In genomic region chr2:144329937-144330336, GRCm38 (mm10) we compare ENCODE assay signal across 11 mouse cellular contexts. TPM values are rescaled to one million over a fixed set of nuclear protein-coding genes. Genes with fewer than 3 reads are reported as not detected.
A peak's percentile ranks its signal among the peaks of the same experiment; 100 is the strongest.
DNase-seq lines count a peak whose midpoint lies in the region; ATAC-seq and TF ChIP-seq lines count a peak whose summit lies in the region.
"Had no signal": no experiment of that assay in that cellular context is flagged by ENCODE, and none has a peak within 500 bp of the region (broad histone marks: within the 10 kb centered on the region; RNA-seq: fewer than 3 reads in every experiment).

No protein-coding gene starts in this region.

- no peak for TF ChIP-seq CTCF in testis, adult 2 months (IDR thresholded peaks at IDR 0.05; ENCODE audit: control insufficient read depth, insufficient read depth, insufficient replicate concordance, low read depth, low read length)

- peaks cover 69% of the 10 kb centered on the region for H3K27me3 ChIP-seq in heart, embryonic 11.5 days (ENCODE audit: control insufficient read depth, insufficient read depth, low read length)
- H3K27me3 ChIP-seq in testis, adult 2 months (ENCODE audit: control insufficient read depth, insufficient read depth, low read length) = no peaks in the 10 kb centered on the region
- H3K27me3 ChIP-seq in limb, embryonic 15.5 days = peaks cover 65% of the 10 kb centered on the region

- H3K9me3 ChIP-seq in heart, embryonic 11.5 days (replicated peaks; ENCODE audit: control insufficient read depth, low read length) = no peaks in the 10 kb centered on the region
- H3K9me3 ChIP-seq in limb, embryonic 15.5 days = no peaks in the 10 kb centered on the region

- no peak for DNase-seq in heart, adult 9 months (ENCODE audit: low spot score in 2 of 2)
- no peak for DNase-seq in testis, postnatal 14 days (ENCODE audit: low spot score)
- no peak for DNase-seq in spleen, postnatal 36 days (ENCODE audit: low spot score in 2 of 2)
- no peak for DNase-seq in cerebellum, postnatal 36 days
- DNase-seq in adrenal gland, postnatal 25 days = no peak

- WGBS in heart, embryonic 11.5 days (ENCODE audit: insufficient replicate concordance) = 3% methylated on average over 10 of the region's 10 CpGs
- WGBS in limb, embryonic 15.5 days = 1% methylated on average over 10 of the region's 10 CpGs

- TF ChIP-seq POLR2A in testis, adult 2 months (IDR thresholded peaks at IDR 0.05; ENCODE audit: control insufficient read depth, low read depth, low read length) = no peak

- H3K4me2 ChIP-seq in heart, embryonic 11.5 days = peak overlapping the region; percentile 97
- H3K4me2 ChIP-seq in limb, embryonic 15.5 days = peak overlapping the region; percentile 99

- H3K36me3 ChIP-seq in heart, embryonic 11.5 days (ENCODE audit: control insufficient read depth, insufficient read depth, low read length) = no peaks in the 10 kb centered on the region
- H3K36me3 ChIP-seq in testis, adult 2 months (ENCODE audit: control insufficient read depth, insufficient read depth, low read length) = no peaks in the 10 kb centered on the region
- no peaks in the 10 kb centered on the region for H3K36me3 ChIP-seq in limb, embryonic 15.5 days

- no peak overlapping the region for H3K27ac ChIP-seq in heart, embryonic 11.5 days (ENCODE audit: low read depth, low read length)
- no peak overlapping the region for H3K27ac ChIP-seq in testis, adult 2 months (ENCODE audit: control insufficient read depth, insufficient read depth, low read depth, low read length)
- H3K27ac ChIP-seq in limb, embryonic 15.5 days = no peak overlapping the region

- no peak for ATAC-seq in heart, embryonic 11.5 days (replicated peaks; ENCODE audit: insufficient number of reproducible peaks, low FRiP score, low TSS enrichment)
- ATAC-seq in limb, embryonic 15.5 days (ENCODE audit: insufficient number of reproducible peaks, low FRiP score, low TSS enrichment, low read depth) = no peak

- no peak overlapping the region for H3K9ac ChIP-seq in heart, embryonic 11.5 days (ENCODE audit: low read depth, low read length)
- H3K9ac ChIP-seq in limb, embryonic 15.5 days = no peak overlapping the region

- H3K4me3 ChIP-seq in heart, embryonic 11.5 days (ENCODE audit: low read depth, low read length) = peak overlapping the region; percentile 55
- peak overlapping the region; percentile 88 for H3K4me3 ChIP-seq in testis, adult 2 months (ENCODE audit: control insufficient read depth, low read depth, low read length)
- H3K4me3 ChIP-seq in limb, embryonic 15.5 days = peak overlapping the region; percentile 56
- H3K4me3 ChIP-seq: erythroblast, embryonic 14.5 days had no signal

- H3K4me1 ChIP-seq in heart, embryonic 11.5 days (ENCODE audit: control insufficient read depth, insufficient read depth, low read length) = peaks cover 14% of the 10 kb centered on the region
- peaks cover 18% of the 10 kb centered on the region for H3K4me1 ChIP-seq in testis, adult 2 months (ENCODE audit: control insufficient read depth, insufficient read depth, low read length)
- H3K4me1 ChIP-seq in limb, embryonic 15.5 days = peaks cover 39% of the 10 kb centered on the region

RNA-seq across cellular contexts. Expression of gene Ovol2, which starts 2.0 kb away (rescaled TPM):
- polyA plus RNA-seq in heart, embryonic 11.5 days (2014; fragmentation: Nextera tagmentation; extraction: Ambion mirVana) = 0.10 TPM in 1 of 2 replicates, not detected in the other
- polyA plus RNA-seq in testis, adult 2 months (2012; rRNA removed) = 62.9 and 89.3 TPM in 2 replicates
- 1.6 and 2.3 TPM in 2 replicates for polyA plus RNA-seq in limb, embryonic 15.5 days (2015; fragmentation: Nextera tagmentation; extraction: Ambion mirVana)
- total RNA-seq in adrenal gland, postnatal 25 days (2021) = not detected in 2 replicates
- polyA plus RNA-seq: erythroblast, embryonic 14.5 days had no signal

RNA-seq across cellular contexts. Expression of gene Kat14, which starts 38.8 kb away (rescaled TPM):
- polyA plus RNA-seq in heart, embryonic 11.5 days (2014; fragmentation: Nextera tagmentation; extraction: Ambion mirVana) = 25.0 and 30.8 TPM in 2 replicates
- polyA plus RNA-seq in testis, adult 2 months (2012; rRNA removed) = 6.9 and 7.2 TPM in 2 replicates
- 40.1 and 41.8 TPM in 2 replicates for polyA plus RNA-seq in limb, embryonic 15.5 days (2015; fragmentation: Nextera tagmentation; extraction: Ambion mirVana)
- 27.5 and 33.6 TPM in 2 replicates for total RNA-seq in adrenal gland, postnatal 25 days (2021)

RNA-seq across cellular contexts. Expression of gene Pet117, which starts 38.9 kb away (rescaled TPM):
- 2.3 TPM in 1 of 2 replicates, not detected in the other for polyA plus RNA-seq in heart, embryonic 11.5 days (2014; fragmentation: Nextera tagmentation; extraction: Ambion mirVana)
- polyA plus RNA-seq in testis, adult 2 months (2012; rRNA removed) = not detected in 2 replicates
- 2.3 and 3.4 TPM in 2 replicates for polyA plus RNA-seq in limb, embryonic 15.5 days (2015; fragmentation: Nextera tagmentation; extraction: Ambion mirVana)
- total RNA-seq in adrenal gland, postnatal 25 days (2021) = 5.5 and 8.2 TPM in 2 replicates
- polyA plus RNA-seq: large intestine, adult 2 months; spleen, adult 2 months had no signal

RNA-seq across cellular contexts. Expression of gene Snx5, which starts 59.2 kb away (rescaled TPM):
- polyA plus RNA-seq in heart, embryonic 11.5 days (2014; fragmentation: Nextera tagmentation; extraction: Ambion mirVana) = 114 and 115 TPM in 2 replicates
- polyA plus RNA-seq in testis, adult 2 months (2012; rRNA removed) = 12.9 and 13.3 TPM in 2 replicates
- polyA plus RNA-seq in limb, embryonic 15.5 days (2015; fragmentation: Nextera tagmentation; extraction: Ambion mirVana) = 107 and 120 TPM in 2 replicates
- 91.6 and 107 TPM in 2 replicates for total RNA-seq in adrenal gland, postnatal 25 days (2021)

RNA-seq across cellular contexts. Expression of gene Mgme1, which starts 59.5 kb away (rescaled TPM):
- polyA plus RNA-seq in heart, embryonic 11.5 days (2014; fragmentation: Nextera tagmentation; extraction: Ambion mirVana) = 16.7 and 20.8 TPM in 2 replicates
- polyA plus RNA-seq in testis, adult 2 months (2012; rRNA removed) = 2.5 and 2.8 TPM in 2 replicates
- 18.7 and 19.4 TPM in 2 replicates for polyA plus RNA-seq in limb, embryonic 15.5 days (2015; fragmentation: Nextera tagmentation; extraction: Ambion mirVana)
- total RNA-seq in adrenal gland, postnatal 25 days (2021) = 25.8 and 26.8 TPM in 2 replicates

Comparison
In these comparisons a context has a peak if more than half of its experiments do, and no peak if none do; other contexts are left out.
1. RNA of gene Ovol2, which starts 2.0 kb away (polyA plus RNA-seq): 62.9 to 89.3 TPM in testis, adult 2 months; 1.6 to 2.3 TPM in limb, embryonic 15.5 days and 0.10 TPM in heart, embryonic 11.5 days; every median in the first group is over 10 times any median in the second.
2. Peak in every context shown above with its lines, with median percentiles within 50 percentile points of each other: H3K4me3 ChIP-seq.